Mouse (Mus musculus) midbrain, embryonic 13.5 days (tissue): ENCODE results near the gene Sik3. TPM values are rescaled to one million over a fixed set of nuclear protein-coding genes. Genes with fewer than 3 reads are reported as not detected.
A peak's percentile ranks its signal among the peaks of the same experiment; 100 is the strongest.

Experiments
- ATAC-seq: fragments of 200-750 bp; cut with Nextera tagmentation; 2 replicates; pipeline ENCODE4 v1.8.0; 2017; ENCODE audit warnings: mild to moderate bottlenecking, moderate TSS enrichment, moderate library complexity
- H3K27ac ChIP-seq: fragments of 300-500 bp; sonication (generic); 2 replicates; pipeline ENCODE4 v1.5.1; 2015; ENCODE audit warnings: inconsistent platforms, mild to moderate bottlenecking, moderate library complexity
- H3K27me3 ChIP-seq: fragments of 300-500 bp; sonication (generic); 2 replicates; pipeline ENCODE4 v1.6.1; 2015; ENCODE audit warnings: mild to moderate bottlenecking, inconsistent platforms
- H3K36me3 ChIP-seq: fragments of 300-500 bp; sonication (generic); 2 replicates; pipeline ENCODE4 v1.6.1; 2015; ENCODE audit warnings: mild to moderate bottlenecking, inconsistent platforms
- H3K4me1 ChIP-seq: fragments of 300-500 bp; sonication (generic); replicated peaks from 2 replicates; pipeline ENCODE4 v1.6.1; 2015; ENCODE audit warnings: inconsistent platforms
- H3K4me2 ChIP-seq: fragments of 300-500 bp; sonication (generic); replicated peaks from 2 replicates; pipeline ENCODE4 v1.6.1; 2015; ENCODE audit warnings: moderate library complexity, mild to moderate bottlenecking, inconsistent platforms
- H3K4me3 ChIP-seq: fragments of 300-500 bp; sonication (generic); replicated peaks from 2 replicates; pipeline ENCODE4 v1.5.1; 2015; ENCODE audit warnings: mild to moderate bottlenecking, inconsistent platforms
- H3K9ac ChIP-seq: fragments of 300-500 bp; sonication (generic); replicated peaks from 2 replicates; pipeline ENCODE4 v1.6.1; 2015; ENCODE audit warnings: mild to moderate bottlenecking, inconsistent platforms
- H3K9me3 ChIP-seq: fragments of 300-500 bp; sonication (generic); 2 replicates; pipeline ENCODE4 v1.6.1; 2016; ENCODE audit warnings: mild to moderate bottlenecking, inconsistent platforms
- WGBS: fragments of 180-500 bp; shearing (Covaris S2); methylation state at CpG from one replicate; pipeline ENCODE4 v1.1.7; 2015; 5-methylcytosine and 5-hydroxymethylcytosine counted together
- polyA plus RNA-seq: library from polyadenylated mRNA; unstranded; fragments of >200 nt; fragmentation: Nextera tagmentation; extraction: Ambion mirVana; gene quantifications from 2 replicates; pipeline ENCODE4 v1.2.1, GENCODE M21; 2015

The Sik3 gene
- polyA plus RNA-seq, 1 experiment from 2014 or later, result 6.7 TPM

- peak; percentile 98 for ATAC-seq
- Histone ChIP-seq H3K9me3 (no peaks in the 10 kb centered on the region), H3K27me3 (peaks cover 25% of the 10 kb centered on the region), H3K9ac (peak within 1 kb of the TSS; percentile 84), H3K4me2 (peak within 1 kb of the TSS; percentile 98), H3K4me1 (peaks cover 16% of the 10 kb centered on the region), H3K36me3 (peaks cover 35% of the 10 kb centered on the region), H3K27ac (peak within 1 kb of the TSS; percentile 61), H3K4me3 (peak within 1 kb of the TSS; percentile 84)
- WGBS, result 5% methylated on average over 45 of the region's 45 CpGs
These were observed 260.2 kb downstream of the Sik3 start, which contains the start of gene Zpr1 for GRCm38 (mm10) chr9:46272677-46273454. Gene Zpr1 (plus strand): TSS chr9:46273064.

Other genes with a start within 250 kb of the Sik3 start
- gene Cep164, start 184.1 kb upstream of the Sik3 start, polyA plus RNA-seq, result 14.9 and 15.5 TPM in 2 replicates
- 47.0 and 50.6 TPM in 2 replicates for gene Bace1, start 174.2 kb upstream of the Sik3 start, polyA plus RNA-seq
- gene Pcsk7, start 106.3 kb upstream of the Sik3 start, polyA plus RNA-seq, result 26.4 and 27.7 TPM in 2 replicates
- 114 and 119 TPM in 2 replicates for gene Rnf214, start 105.9 kb upstream of the Sik3 start, polyA plus RNA-seq
- gene Tagln, start 76.8 kb upstream of the Sik3 start, polyA plus RNA-seq, result 5.0 and 5.5 TPM in 2 replicates
- 27.4 and 32.7 TPM in 2 replicates for gene Sidt2, start 57.6 kb upstream of the Sik3 start, polyA plus RNA-seq
- gene Pafah1b2, start 130 bp upstream of the Sik3 start, polyA plus RNA-seq, result 303 and 305 TPM in 2 replicates
- 2.9 and 3.3 TPM in 2 replicates for gene Apoa1, start 215.8 kb downstream of the Sik3 start, polyA plus RNA-seq
- not detected in 2 replicates for gene Apoc3, start 222.8 kb downstream of the Sik3 start, polyA plus RNA-seq
- gene Apoa4, start 227.9 kb downstream of the Sik3 start, polyA plus RNA-seq, result 0.08 and 0.57 TPM in 2 replicates